13 mouse cellular contexts compared by ENCODE assay signal in the genomic region with DNA sequence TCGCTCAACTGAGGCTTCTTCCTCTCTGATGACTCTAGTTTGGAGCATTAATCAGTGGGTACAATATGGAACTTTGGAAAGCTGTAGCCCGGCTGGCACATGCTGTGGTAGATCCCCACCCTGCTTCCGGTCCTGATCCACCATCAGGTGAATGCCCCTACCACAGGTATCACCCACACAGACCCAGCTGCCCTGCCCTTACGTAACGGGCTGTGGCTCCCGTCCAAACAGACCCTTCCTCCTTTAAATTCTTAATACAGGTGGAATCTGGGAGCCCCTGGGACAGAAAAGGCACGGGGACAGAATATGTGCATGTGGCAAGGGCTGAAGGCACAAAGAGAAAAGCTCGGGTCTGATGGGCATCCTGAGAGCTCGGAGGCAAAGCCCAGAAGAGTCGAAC. TPM values are rescaled to one million over a fixed set of nuclear protein-coding genes. Genes with fewer than 3 reads are reported as not detected.
A peak's percentile ranks its signal among the peaks of the same experiment; 100 is the strongest.
DNase-seq lines count a peak whose midpoint lies in the region; ATAC-seq and TF ChIP-seq lines count a peak whose summit lies in the region.
"Had no signal": no experiment of that assay in that cellular context is flagged by ENCODE, and none has a peak within 500 bp of the region (broad histone marks: within the 10 kb centered on the region; RNA-seq: fewer than 3 reads in every experiment).

No protein-coding gene starts in this region.

- H3K27ac ChIP-seq in heart, embryonic 12.5 days (ENCODE audit: poor library complexity, severe bottlenecking) = no peak overlapping the region
- H3K27ac ChIP-seq in embryonic facial prominence, embryonic 10.5 days (replicated peaks) = no peak overlapping the region; the same call in 1 of the 2 replicates
- H3K27ac ChIP-seq: hindbrain, embryonic 12.5 days; limb, embryonic 15.5 days; lung, embryonic 15.5 days; midbrain, embryonic 13.5 days had no signal

- H3K27me3 ChIP-seq in heart, embryonic 12.5 days (replicated peaks) = 0 out of 2 replicates have a peak, but pooled peaks cover 7% of the 10 kb centered on the region
- H3K27me3 ChIP-seq in embryonic facial prominence, embryonic 10.5 days (replicated peaks; ENCODE audit: low read depth, poor library complexity, severe bottlenecking) = 0 out of 2 replicates have a peak, but pooled peaks cover 5% of the 10 kb centered on the region
- H3K27me3 ChIP-seq: lung, embryonic 15.5 days had no signal

- no peak for TF ChIP-seq CTCF in lung, adult 2 months (IDR thresholded peaks at IDR 0.05; ENCODE audit: insufficient read depth, low read length)

- peak; percentile 79 for DNase-seq in heart, adult 11 months
- peak; percentile 0 for DNase-seq in lung, adult 2 months
- DNase-seq in lung, postnatal 36 days = no peak
- peak; percentile 2 for DNase-seq in adrenal gland, postnatal 14 days
- DNase-seq in ovary, postnatal 10 days (ENCODE audit: low spot score) = peak; percentile 0
- DNase-seq in embryonic facial prominence, embryonic 10.5 days (ENCODE audit: low spot score) = no peak
- DNase-seq: embryo, embryonic 11 days; kidney, adult 18-20 months had no signal

- no peak for ATAC-seq in heart, embryonic 12.5 days (ENCODE audit: insufficient number of reproducible peaks, low FRiP score)
- ATAC-seq: midbrain, embryonic 13.5 days had no signal

- H3K9ac ChIP-seq in heart, embryonic 12.5 days = no peak overlapping the region
- H3K9ac ChIP-seq: hindbrain, embryonic 12.5 days; limb, embryonic 15.5 days; lung, embryonic 15.5 days; midbrain, embryonic 13.5 days had no signal

- no peaks in the 10 kb centered on the region for H3K36me3 ChIP-seq in heart, embryonic 12.5 days
- H3K36me3 ChIP-seq in embryonic facial prominence, embryonic 10.5 days (replicated peaks) = no peaks in the 10 kb centered on the region
- H3K36me3 ChIP-seq: hindbrain, embryonic 12.5 days; limb, embryonic 15.5 days; lung, embryonic 15.5 days; midbrain, embryonic 13.5 days had no signal

- WGBS in heart, embryonic 12.5 days = 82% methylated on average over 10 of the region's 10 CpGs
- 91% methylated on average over 10 of the region's 10 CpGs for WGBS in lung, adult 2 months
- 84% methylated on average over 10 of the region's 10 CpGs for WGBS in embryonic facial prominence, embryonic 10.5 days

- H3K4me1 ChIP-seq in heart, embryonic 12.5 days (replicated peaks) = 0 out of 2 replicates have a peak, but pooled peaks cover 6% of the 10 kb centered on the region
- no peaks in the 10 kb centered on the region for H3K4me1 ChIP-seq in lung, adult 2 months (ENCODE audit: control insufficient read depth, insufficient read depth, low read length)
- H3K4me1 ChIP-seq in embryonic facial prominence, embryonic 10.5 days = peaks cover 1% of the 10 kb centered on the region; the same call in 1 of the 2 replicates

- no peaks in the 10 kb centered on the region for H3K9me3 ChIP-seq in heart, embryonic 12.5 days (replicated peaks)
- H3K9me3 ChIP-seq in embryonic facial prominence, embryonic 10.5 days = no peaks in the 10 kb centered on the region
- H3K9me3 ChIP-seq: hindbrain, embryonic 12.5 days; limb, embryonic 15.5 days; lung, embryonic 15.5 days; midbrain, embryonic 13.5 days had no signal

- no peak overlapping the region for H3K4me3 ChIP-seq in heart, embryonic 12.5 days
- no peak overlapping the region for H3K4me3 ChIP-seq in lung, adult 2 months (replicated peaks; ENCODE audit: extremely low read depth, low read depth, low read length)
- no peak overlapping the region for H3K4me3 ChIP-seq in embryonic facial prominence, embryonic 10.5 days
- H3K4me3 ChIP-seq: hindbrain, embryonic 12.5 days; limb, embryonic 15.5 days; lung, embryonic 15.5 days; midbrain, embryonic 13.5 days had no signal

- no peak for TF ChIP-seq POLR2A in lung, adult 2 months (IDR thresholded peaks at IDR 0.05; ENCODE audit: borderline replicate concordance, extremely low read depth, low read depth, low read length)

- H3K4me2 ChIP-seq in heart, embryonic 12.5 days = no peak overlapping the region
- H3K4me2 ChIP-seq: hindbrain, embryonic 12.5 days; limb, embryonic 15.5 days; lung, embryonic 15.5 days; midbrain, embryonic 13.5 days had no signal

RNA-seq across cellular contexts. Expression of gene Ptgis, which starts 35.5 kb away (rescaled TPM):
- polyA plus RNA-seq in heart, embryonic 12.5 days (2016; fragmentation: Nextera tagmentation; extraction: Ambion mirVana) = 22.5 and 22.9 TPM in 2 replicates
- polyA plus RNA-seq in lung, adult 2 months (2012; rRNA removed) = 105 and 162 TPM in 2 replicates
- 17.1 and 20.4 TPM in 2 replicates for total RNA-seq in adrenal gland, postnatal 14 days (2021)
- 13.7 and 14.6 TPM in 2 replicates for polyA plus RNA-seq in embryonic facial prominence, embryonic 10.5 days (2016; fragmentation: Nextera tagmentation; extraction: Ambion mirVana)

Comparison
In these comparisons a context has a peak if more than half of its experiments do, and no peak if none do; other contexts are left out.
1. DNase-seq: peak in heart, adult 11 months (single experiment), lung, adult 2 months (single experiment), adrenal gland, postnatal 14 days (single experiment) and ovary, postnatal 10 days (single experiment); none in lung, postnatal 36 days (single experiment) and embryonic facial prominence, embryonic 10.5 days (single experiment).